ENCODE assay signal across 8 mouse cellular contexts in the genomic region with DNA sequence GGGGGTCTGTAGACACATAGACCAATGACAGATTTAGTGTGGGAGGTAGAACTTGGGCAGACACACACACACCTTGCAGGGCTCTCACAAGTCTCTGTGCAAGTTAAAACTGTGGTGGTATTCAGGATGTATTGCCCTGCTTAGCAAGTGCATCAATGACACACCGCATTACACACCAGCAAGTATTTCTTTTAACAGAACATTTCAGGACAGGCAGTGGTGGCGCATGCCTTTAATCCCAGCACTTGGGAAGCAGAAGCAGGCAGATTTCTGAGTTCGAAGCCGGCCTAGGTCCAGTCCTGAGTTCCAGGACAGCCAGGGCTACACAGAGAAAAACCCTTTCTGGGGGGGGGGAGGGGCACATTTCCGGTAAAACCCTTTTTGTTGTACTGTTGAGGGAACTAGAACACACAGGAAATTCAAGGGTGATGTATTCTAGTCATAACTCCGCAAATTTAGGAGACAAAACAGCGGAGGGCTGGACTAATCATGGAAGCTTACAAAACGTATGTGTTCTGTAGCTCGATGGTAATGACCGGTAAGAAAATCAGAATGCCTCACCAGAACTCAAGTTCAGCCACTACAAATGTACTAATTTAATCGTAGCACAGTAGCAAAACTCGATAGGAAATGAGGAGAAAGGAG. TPM values are rescaled to one million over a fixed set of nuclear protein-coding genes. Genes with fewer than 3 reads are reported as not detected.
DNase-seq lines count a peak whose midpoint lies in the region; ATAC-seq and TF ChIP-seq lines count a peak whose summit lies in the region.

No protein-coding gene starts in this region.

- H3K4me2 ChIP-seq in heart, embryonic 13.5 days = peak overlapping the region; percentile 68
- H3K4me2 ChIP-seq in forebrain, embryonic 16.5 days (ENCODE audit: low read length) = peak overlapping the region; percentile 86
- peak overlapping the region; percentile 78 for H3K4me2 ChIP-seq in liver, postnatal 0 days (ENCODE audit: low read depth, low read length)

- TF ChIP-seq CTCF in E14TG2a.4 (conservative IDR thresholded peaks at IDR 0.05; ENCODE audit: low read length) = no peak
- no peak for TF ChIP-seq CTCF in liver, postnatal 0 days (IDR thresholded peaks at IDR 0.05; ENCODE audit: low read depth)

- no peak for DNase-seq in heart, postnatal 36 days
- DNase-seq in liver, postnatal 0 days = no peak
- no peak for DNase-seq in layer of hippocampus, adult 9-11 months
- no peak for DNase-seq in right cerebral cortex, adult 2 months (ENCODE audit: low spot score in 2 of 2)
- no peak for DNase-seq in left cerebral cortex, postnatal 10 days (ENCODE audit: extremely low spot score in 1 of 2, low spot score in 2 of 2)

- ATAC-seq in heart, embryonic 13.5 days (ENCODE audit: extremely low read depth, insufficient number of reproducible peaks, low FRiP score, low TSS enrichment) = no peak
- ATAC-seq in forebrain, embryonic 16.5 days = no peak
- ATAC-seq in liver, postnatal 0 days = no peak

- 73% methylated on average over 12 of the region's 12 CpGs for WGBS in heart, embryonic 13.5 days
- 77% methylated on average over 12 of the region's 12 CpGs for WGBS in forebrain, embryonic 16.5 days
- WGBS in liver, postnatal 0 days (ENCODE audit: insufficient replicate concordance) = 68% methylated on average over 12 of the region's 12 CpGs

- H3K4me3 ChIP-seq in heart, embryonic 13.5 days = peak overlapping the region; percentile 79
- H3K4me3 ChIP-seq in E14TG2a.4 (replicated peaks; ENCODE audit: low read length) = peak overlapping the region; percentile 91
- peak overlapping the region; percentile 74 for H3K4me3 ChIP-seq in forebrain, embryonic 16.5 days (replicated peaks; ENCODE audit: low read length)
- H3K4me3 ChIP-seq in liver, postnatal 0 days (ENCODE audit: low read depth, low read length) = peak overlapping the region; percentile 76

- intact Hi-C loops in heart, postnatal 36 days (cut with DNase I) = no loop called here
- intact Hi-C loops in left cerebral cortex, postnatal 10 days (cut with DNase I) = no loop called here

- TF ChIP-seq EP300 in liver, postnatal 0 days (IDR thresholded peaks at IDR 0.05; ENCODE audit: low read depth) = no peak

- peaks cover 7% of the 10 kb centered on the region for H3K9me3 ChIP-seq in heart, embryonic 13.5 days
- H3K9me3 ChIP-seq in E14TG2a.4 (ENCODE audit: low read length) = peaks cover 9% of the 10 kb centered on the region
- peaks cover 3% of the 10 kb centered on the region; the same call in 1 of the 2 replicates for H3K9me3 ChIP-seq in forebrain, embryonic 16.5 days (ENCODE audit: control insufficient read depth, low read length)
- H3K9me3 ChIP-seq in liver, postnatal 0 days (ENCODE audit: low read length) = peaks cover 3% of the 10 kb centered on the region; the same call in 1 of the 2 replicates

- peak overlapping the region; percentile 89 for H3K27ac ChIP-seq in heart, embryonic 13.5 days (replicated peaks)
- H3K27ac ChIP-seq in forebrain, embryonic 16.5 days (ENCODE audit: low read length) = peak overlapping the region; percentile 89
- peak overlapping the region; percentile 93 for H3K27ac ChIP-seq in liver, postnatal 0 days (ENCODE audit: low read depth)

- peaks cover 17% of the 10 kb centered on the region for H3K4me1 ChIP-seq in heart, embryonic 13.5 days
- peaks cover 35% of the 10 kb centered on the region for H3K4me1 ChIP-seq in E14TG2a.4 (replicated peaks; ENCODE audit: low read depth, low read length)
- peaks cover 16% of the 10 kb centered on the region for H3K4me1 ChIP-seq in forebrain, embryonic 16.5 days (replicated peaks; ENCODE audit: control insufficient read depth, insufficient read depth, low read length)
- peaks cover 13% of the 10 kb centered on the region for H3K4me1 ChIP-seq in liver, postnatal 0 days (ENCODE audit: insufficient read depth)

- peaks cover 27% of the 10 kb centered on the region for H3K36me3 ChIP-seq in heart, embryonic 13.5 days
- H3K36me3 ChIP-seq in E14TG2a.4 (ENCODE audit: insufficient read depth, low read length) = peaks cover 17% of the 10 kb centered on the region
- 0 out of 2 replicates have a peak, but pooled peaks cover 7% of the 10 kb centered on the region for H3K36me3 ChIP-seq in forebrain, embryonic 16.5 days (ENCODE audit: control insufficient read depth, insufficient read depth)
- peaks cover 11% of the 10 kb centered on the region for H3K36me3 ChIP-seq in liver, postnatal 0 days (replicated peaks; ENCODE audit: insufficient read depth, low read length)

- H3K9ac ChIP-seq in heart, embryonic 13.5 days = peak overlapping the region; percentile 81
- H3K9ac ChIP-seq in forebrain, embryonic 16.5 days (replicated peaks; ENCODE audit: low read depth, low read length) = peak overlapping the region; percentile 84
- peak overlapping the region; percentile 68 for H3K9ac ChIP-seq in liver, postnatal 0 days (replicated peaks)

- H3K27me3 ChIP-seq in heart, embryonic 13.5 days (replicated peaks) = no peaks in the 10 kb centered on the region
- H3K27me3 ChIP-seq in E14TG2a.4 (ENCODE audit: insufficient read depth, low read length) = no peaks in the 10 kb centered on the region
- no peaks in the 10 kb centered on the region for H3K27me3 ChIP-seq in forebrain, embryonic 16.5 days (replicated peaks; ENCODE audit: control insufficient read depth, insufficient read depth, low read length)
- H3K27me3 ChIP-seq in liver, postnatal 0 days (ENCODE audit: insufficient read depth, low read length) = no peaks in the 10 kb centered on the region

RNA-seq across cellular contexts. Expression of a gene that starts 1.0 kb away (rescaled TPM):
- 308 and 402 TPM in 2 replicates for polyA plus RNA-seq in heart, embryonic 13.5 days (2015; fragmentation: Nextera tagmentation; extraction: Ambion mirVana)
- 100 to 1,000 TPM; 115 to 118 TPM for total RNA-seq in heart, postnatal 36 days (2021)
- 449 and 466 TPM in 2 replicates for polyA plus RNA-seq in forebrain, embryonic 16.5 days (2015; fragmentation: Nextera tagmentation; extraction: Ambion mirVana)
- 234 and 241 TPM in 2 replicates for polyA plus RNA-seq in liver, postnatal 0 days (2015; fragmentation: Nextera tagmentation; extraction: Ambion mirVana)
- 100 to 1,000 TPM; 140 TPM for total RNA-seq in left cerebral cortex, postnatal 10 days (2021)

RNA-seq across cellular contexts. Expression of a gene that starts 57.0 kb away (rescaled TPM):
- polyA plus RNA-seq in heart, embryonic 13.5 days (2015; fragmentation: Nextera tagmentation; extraction: Ambion mirVana) = 0.72 and 1.5 TPM in 2 replicates
- not detected for total RNA-seq in heart, postnatal 36 days (2021)
- 1.4 and 2.3 TPM in 2 replicates for polyA plus RNA-seq in forebrain, embryonic 16.5 days (2015; fragmentation: Nextera tagmentation; extraction: Ambion mirVana)
- 0.18 and 0.40 TPM in 2 replicates for polyA plus RNA-seq in liver, postnatal 0 days (2015; fragmentation: Nextera tagmentation; extraction: Ambion mirVana)
- total RNA-seq in left cerebral cortex, postnatal 10 days (2021) = not detected
